Mouse (Mus musculus): ENCODE results near the gene Tmem18.

GRCm38 (mm10) chr12:30599474-30599873, 15.2 kb downstream of the Tmem18 start:
- TF ChIP-seq MAX (IDR thresholded peaks at IDR 0.05; ENCODE audit: low read length) (no peak), POLR2A (IDR thresholded peaks at IDR 0.05; ENCODE audit: control insufficient read depth in 1 of 2, insufficient read depth in 1 of 2, low read depth in 1 of 2, low read length in 2 of 2, poor library complexity in 1 of 2) (no peak), ZNF384 (IDR thresholded peaks at IDR 0.05; ENCODE audit: low read depth, low read length) (no peak), MAFK (IDR thresholded peaks at IDR 0.05; ENCODE audit: borderline replicate concordance, low read depth, low read length) (no peak), TBP (IDR thresholded peaks at IDR 0.05; ENCODE audit: low read depth, low read length) (no peak), HCFC1 (IDR thresholded peaks at IDR 0.05; ENCODE audit: low read depth, low read length) (no peak), NRF1 (IDR thresholded peaks at IDR 0.05; ENCODE audit: insufficient read depth, low read depth, low read length, poor library complexity, severe bottlenecking) (no peak), CTCF (IDR thresholded peaks at IDR 0.05 in 2 of 3, conservative IDR thresholded peaks at IDR 0.05 in 1 of 3; ENCODE audit: control insufficient read depth in 1 of 3, insufficient read depth in 1 of 3, low read depth in 2 of 3, low read length in 3 of 3, poor library complexity in 1 of 3, severe bottlenecking in 1 of 3) (no peak), KAT2A (conservative IDR thresholded peaks at IDR 0.05; ENCODE audit: low read depth, low read length) (no peak), TAL1 (IDR thresholded peaks at IDR 0.05; ENCODE audit: low read length) (no peak), NELFE (IDR thresholded peaks at IDR 0.05; ENCODE audit: low read depth, low read length) (no peak), E2F4 (IDR thresholded peaks at IDR 0.05; ENCODE audit: borderline replicate concordance, low read depth, low read length) (no peak), MYB (IDR thresholded peaks at IDR 0.05; ENCODE audit: low read depth, low read length) (no peak)
